Mouse (Mus musculus): Measurements from ENCODE around the gene Khdc3. TPM values are rescaled to one million over a fixed set of nuclear protein-coding genes. Genes with fewer than 3 reads are reported as not detected.
A peak's percentile ranks its signal among the peaks of the same experiment; 100 is the strongest.
"Not testable (repeated sequence)": the region's sequence is repeated elsewhere in the genome, so short reads cannot be mapped to it uniquely, and the experiment has no call there.

The Khdc3 gene
- polyA plus RNA-seq, 1 experiment: not detected

GRCm38 (mm10) chr9:73112919-73113906 is 11.6 kb downstream of the Khdc3 start, which contains the start of gene Rsl24d1:
Rsl24d1 (plus strand) TSS chr9:73113426.
- Histone ChIP-seq H3K4me1 (ENCODE audit: control insufficient read depth, insufficient read depth, low read length) (peaks cover 6% of the 10 kb centered on the region), H3K27ac (ENCODE audit: insufficient read depth, low read depth, low read length) (peak within 1 kb of the TSS; percentile 12), H3K4me3 (ENCODE audit: insufficient read depth, low read depth, low read length) (peak within 1 kb of the TSS; percentile 81)
- no peak for TF ChIP-seq POLR2A (IDR thresholded peaks at IDR 0.05; ENCODE audit: insufficient read depth, low read depth, low read length)
- TF ChIP-seq CTCF (IDR thresholded peaks at IDR 0.05; ENCODE audit: insufficient read depth, low read depth, low read length): no peak
- under 1% methylated on average over 64 of the region's 64 CpGs for WGBS

DNA sequence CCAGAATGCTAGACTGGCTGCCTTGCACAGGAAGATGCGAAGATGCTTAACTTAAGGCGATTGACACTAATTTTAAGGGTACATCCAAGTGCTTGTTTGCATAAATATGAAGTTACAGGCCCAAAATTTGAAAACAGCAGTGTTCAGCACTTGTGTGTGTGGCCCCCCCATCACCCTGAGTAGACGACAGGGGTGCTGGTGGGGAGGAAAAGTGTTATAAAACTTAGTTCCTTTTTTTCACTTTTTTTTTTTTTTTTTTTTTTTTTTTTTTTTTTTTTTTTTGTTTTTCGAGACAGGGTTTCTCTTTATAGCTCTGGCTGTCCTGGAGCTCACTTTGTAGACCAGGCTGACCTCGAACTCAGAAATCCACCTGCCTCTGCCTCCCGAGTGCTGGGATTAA is 15.1 kb downstream of the Khdc3 start:
- WGBS: 92% methylated on average over 5 of the region's 6 CpGs
- not testable (repeated sequence) for H3K27ac ChIP-seq (ENCODE audit: insufficient read depth, low read depth, low read length); H3K4me3 ChIP-seq (ENCODE audit: insufficient read depth, low read depth, low read length); H3K4me1 ChIP-seq (ENCODE audit: control insufficient read depth, insufficient read depth, low read length)

GRCm38 (mm10) chr9:73118012-73118411 is 16.4 kb downstream of the Khdc3 start:
- no peak overlapping the region for H3K27ac ChIP-seq (ENCODE audit: insufficient read depth, low read depth, low read length)
- H3K4me3 ChIP-seq (ENCODE audit: insufficient read depth, low read depth, low read length): no peak overlapping the region
- peaks cover 6% of the 10 kb centered on the region for H3K4me1 ChIP-seq (ENCODE audit: control insufficient read depth, insufficient read depth, low read length)
- TF ChIP-seq POLR2A (IDR thresholded peaks at IDR 0.05; ENCODE audit: insufficient read depth, low read depth, low read length): no peak
- no peak for TF ChIP-seq CTCF (IDR thresholded peaks at IDR 0.05; ENCODE audit: insufficient read depth, low read depth, low read length)
- 88% methylated on average over 4 of the region's 4 CpGs for WGBS

- H3K27ac ChIP-seq (ENCODE audit: insufficient read depth, low read depth, low read length): no peak overlapping the region
- WGBS: 57% methylated on average over 8 of the region's 8 CpGs
- H3K4me3 ChIP-seq (ENCODE audit: insufficient read depth, low read depth, low read length): no peak overlapping the region
- H3K4me1 ChIP-seq (ENCODE audit: control insufficient read depth, insufficient read depth, low read length): no peaks in the 10 kb centered on the region
- TF ChIP-seq CTCF (IDR thresholded peaks at IDR 0.05; ENCODE audit: insufficient read depth, low read depth, low read length) (no peak), POLR2A (IDR thresholded peaks at IDR 0.05; ENCODE audit: insufficient read depth, low read depth, low read length) (no peak)
Observed at GRCm38 (mm10) chr9:73121735-73122134, 20.1 kb downstream of the Khdc3 start.

DNA sequence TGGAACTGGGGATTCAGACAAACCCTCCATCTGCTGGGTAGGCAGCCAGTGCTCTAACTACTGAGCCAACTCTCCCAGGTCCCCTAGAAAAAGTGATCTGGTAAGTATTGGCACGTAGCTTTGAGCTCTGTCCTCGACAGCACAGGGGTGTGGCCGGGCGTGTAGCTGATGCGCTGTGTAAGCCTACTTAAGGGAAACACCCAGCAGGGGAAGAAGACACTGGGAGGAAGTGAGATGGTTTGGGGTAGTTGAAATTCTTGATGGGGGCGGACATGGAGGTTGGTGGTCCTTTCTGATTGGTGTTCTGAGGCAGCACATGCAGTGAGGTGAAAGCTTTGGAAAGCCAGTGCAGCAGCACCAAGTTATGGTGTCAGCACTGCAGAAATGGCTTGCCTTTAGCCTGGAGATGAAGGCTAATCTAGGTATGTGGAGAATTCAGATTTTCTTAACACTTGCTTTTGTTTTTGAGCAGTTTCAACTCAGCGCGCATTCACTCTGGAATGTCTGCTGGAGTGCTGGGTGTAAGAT is 23.5 kb downstream of the Khdc3 start:
- no peak overlapping the region for H3K4me3 ChIP-seq (ENCODE audit: insufficient read depth, low read depth, low read length)
- no peaks in the 10 kb centered on the region for H3K4me1 ChIP-seq (ENCODE audit: control insufficient read depth, insufficient read depth, low read length)
- TF ChIP-seq POLR2A (IDR thresholded peaks at IDR 0.05; ENCODE audit: insufficient read depth, low read depth, low read length): no peak
- no peak for TF ChIP-seq CTCF (IDR thresholded peaks at IDR 0.05; ENCODE audit: insufficient read depth, low read depth, low read length)
- WGBS: 91% methylated on average over 8 of the region's 8 CpGs
- no peak overlapping the region for H3K27ac ChIP-seq (ENCODE audit: insufficient read depth, low read depth, low read length)

DNA sequence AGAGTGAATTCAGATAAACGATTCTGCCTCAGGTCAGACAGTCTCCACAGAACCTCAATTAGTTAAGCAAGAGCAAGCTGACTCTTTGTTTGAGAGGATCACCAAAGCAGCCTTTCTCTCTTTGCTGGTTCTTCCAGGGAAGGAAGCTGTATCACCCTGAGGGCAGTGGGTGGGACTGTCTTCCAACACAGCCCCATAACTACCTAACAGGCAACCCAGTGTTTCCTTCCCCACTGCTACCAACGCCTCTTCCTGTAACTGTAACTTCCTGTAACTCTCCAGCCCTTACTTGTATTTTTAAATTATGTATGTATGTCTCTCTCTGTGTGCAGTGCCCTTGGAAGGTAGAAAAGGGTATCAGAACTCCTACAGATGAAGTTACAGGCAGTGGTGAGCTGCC is 25.8 kb downstream of the Khdc3 start:
- TF ChIP-seq CTCF (IDR thresholded peaks at IDR 0.05; ENCODE audit: insufficient read depth, low read depth, low read length): no peak
- no peak overlapping the region for H3K4me3 ChIP-seq (ENCODE audit: insufficient read depth, low read depth, low read length)
- no peak overlapping the region for H3K27ac ChIP-seq (ENCODE audit: insufficient read depth, low read depth, low read length)
- 86% methylated on average over 2 of the region's 2 CpGs for WGBS
- H3K4me1 ChIP-seq (ENCODE audit: control insufficient read depth, insufficient read depth, low read length): no peaks in the 10 kb centered on the region

- H3K4me3 ChIP-seq (ENCODE audit: insufficient read depth, low read depth, low read length): no peak overlapping the region
- no peak overlapping the region for H3K27ac ChIP-seq (ENCODE audit: insufficient read depth, low read depth, low read length)
- H3K4me1 ChIP-seq (ENCODE audit: control insufficient read depth, insufficient read depth, low read length): no peaks in the 10 kb centered on the region
- TF ChIP-seq CTCF (IDR thresholded peaks at IDR 0.05; ENCODE audit: insufficient read depth, low read depth, low read length) (no peak), POLR2A (IDR thresholded peaks at IDR 0.05; ENCODE audit: insufficient read depth, low read depth, low read length) (no peak)
- whole genome bisulfite sequencing: 87% methylated on average over 8 of the region's 8 CpGs
Observed at GRCm38 (mm10) chr9:73129875-73130274, 28.2 kb downstream of the Khdc3 start.

- no peak for TF ChIP-seq CTCF (IDR thresholded peaks at IDR 0.05; ENCODE audit: insufficient read depth, low read depth, low read length)
- no peak for TF ChIP-seq POLR2A (IDR thresholded peaks at IDR 0.05; ENCODE audit: insufficient read depth, low read depth, low read length)
- H3K4me1 ChIP-seq (ENCODE audit: control insufficient read depth, insufficient read depth, low read length): no peaks in the 10 kb centered on the region
- H3K27ac ChIP-seq (ENCODE audit: insufficient read depth, low read depth, low read length): no peak overlapping the region
- WGBS: 86% methylated on average over 4 of the region's 4 CpGs
- no peak overlapping the region for H3K4me3 ChIP-seq (ENCODE audit: insufficient read depth, low read depth, low read length)
Observed at GRCm38 (mm10) chr9:73130529-73130928, 28.9 kb downstream of the Khdc3 start.

DNA sequence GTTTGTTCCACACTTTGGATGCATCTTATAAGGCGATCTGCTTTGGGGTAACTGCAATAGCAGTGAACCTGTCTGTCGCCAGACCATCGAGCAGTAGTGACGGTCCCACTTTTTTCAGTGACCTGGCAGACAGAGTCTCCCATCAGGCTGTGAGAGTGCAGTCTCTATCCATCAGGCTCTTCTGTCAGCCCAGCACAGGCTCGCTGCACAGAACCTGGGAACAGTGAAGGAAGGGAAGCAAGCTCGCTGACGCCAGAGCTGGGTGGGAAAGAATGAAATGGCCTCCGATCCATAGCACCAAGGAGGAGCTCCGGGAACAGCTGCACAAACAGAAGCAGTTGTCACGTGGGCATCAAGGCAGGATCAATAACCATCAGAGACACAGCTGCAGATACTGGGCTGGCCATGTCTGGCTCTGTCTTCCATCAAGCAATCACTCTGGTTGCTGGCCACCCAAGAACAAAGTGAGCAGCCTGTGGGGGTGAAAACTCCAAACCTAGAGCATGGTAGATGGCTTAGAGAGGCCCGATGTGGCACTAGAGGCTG is 35.8 kb downstream of the Khdc3 start:
- Histone ChIP-seq H3K27ac (ENCODE audit: insufficient read depth, low read depth, low read length) (no peak overlapping the region), H3K4me3 (ENCODE audit: insufficient read depth, low read depth, low read length) (no peak overlapping the region), H3K4me1 (ENCODE audit: control insufficient read depth, insufficient read depth, low read length) (no peaks in the 10 kb centered on the region)
- 77% methylated on average over 11 of the region's 11 CpGs for WGBS
- TF ChIP-seq POLR2A (IDR thresholded peaks at IDR 0.05; ENCODE audit: insufficient read depth, low read depth, low read length) (no peak), CTCF (IDR thresholded peaks at IDR 0.05; ENCODE audit: insufficient read depth, low read depth, low read length) (no peak)

Other genes starting within 250 kb of the Khdc3 start
- gene Pygo1, start 176.2 kb upstream of the Khdc3 start, polyA plus RNA-seq (2012; ENCODE audit: insufficient read depth, insufficient read length, low replicate concordance, missing spikeins): not detected in 2 replicates
- not detected in 2 replicates for gene Dyx1c1, start 143.1 kb upstream of the Khdc3 start, polyA plus RNA-seq (2012; ENCODE audit: insufficient read depth, insufficient read length, low replicate concordance, missing spikeins)
- not detected in 2 replicates for gene Gm44503, start 143.0 kb upstream of the Khdc3 start, polyA plus RNA-seq (2012; ENCODE audit: insufficient read depth, insufficient read length, low replicate concordance, missing spikeins)
- not detected in 2 replicates for gene Ccpg1os, start 116.5 kb upstream of the Khdc3 start, polyA plus RNA-seq (2012; ENCODE audit: insufficient read depth, insufficient read length, low replicate concordance, missing spikeins)
- not detected in 2 replicates for gene Ccpg1, start 116.4 kb upstream of the Khdc3 start, polyA plus RNA-seq (2012; ENCODE audit: insufficient read depth, insufficient read length, low replicate concordance, missing spikeins)
- gene Pigb, start 61.5 kb upstream of the Khdc3 start, polyA plus RNA-seq (2012; ENCODE audit: insufficient read depth, insufficient read length, low replicate concordance, missing spikeins): not detected in 2 replicates
- gene Rab27a, start 57.0 kb upstream of the Khdc3 start, polyA plus RNA-seq (2012; ENCODE audit: insufficient read depth, insufficient read length, low replicate concordance, missing spikeins): not detected in 2 replicates
- gene Gm20509, start 634 bp downstream of the Khdc3 start, polyA plus RNA-seq (2012; ENCODE audit: insufficient read depth, insufficient read length, low replicate concordance, missing spikeins): not detected in 2 replicates
- not detected in 2 replicates for gene Rsl24d1, start 11.6 kb downstream of the Khdc3 start, polyA plus RNA-seq (2012; ENCODE audit: insufficient read depth, insufficient read length, low replicate concordance, missing spikeins)